Mouse (Mus musculus): ENCODE results near the gene Atp6v0d1. TPM values are rescaled to one million over a fixed set of nuclear protein-coding genes. Genes with fewer than 3 reads are reported as not detected.

Gene Atp6v0d1
- total and polyA plus RNA-seq, 3 experiments: 51.1 to 83.8 TPM; not detected in 1

- H3K36me3 ChIP-seq (ENCODE audit: control insufficient read depth in 1 of 2, insufficient read depth in 2 of 2, low read length in 2 of 2): peaks cover 0 to 8% of the 10 kb centered on the region in 2 experiments; a peak in 2 of 4 replicates
- no peak for TF ChIP-seq MYB (IDR thresholded peaks at IDR 0.05; ENCODE audit: low read depth, low read length)
- no peak for TF ChIP-seq BHLHE40 (IDR thresholded peaks at IDR 0.05; ENCODE audit: borderline replicate concordance, low read depth, low read length)
- TF ChIP-seq MXI1 (IDR thresholded peaks at IDR 0.05; ENCODE audit: low read depth, low read length): no peak
- no peak for TF ChIP-seq USF2 (IDR thresholded peaks at IDR 0.05; ENCODE audit: borderline replicate concordance in 1 of 2, insufficient read depth in 1 of 2, low read depth in 1 of 2, low read length in 2 of 2)
- TF ChIP-seq ZNF384 (IDR thresholded peaks at IDR 0.05; ENCODE audit: low read depth, low read length): no peak
- TF ChIP-seq ZC3H11A (IDR thresholded peaks at IDR 0.05; ENCODE audit: low read depth, low read length): no peak
- no peak for TF ChIP-seq GABPA (IDR thresholded peaks at IDR 0.05; ENCODE audit: low read depth, low read length)
- TF ChIP-seq E2F4 (IDR thresholded peaks at IDR 0.05; ENCODE audit: borderline replicate concordance, low read depth, low read length): no peak
- no peak for TF ChIP-seq ELF1 (IDR thresholded peaks at IDR 0.05; ENCODE audit: low read depth, low read length)
- no peak for TF ChIP-seq GATA1 (IDR thresholded peaks at IDR 0.05; ENCODE audit: low read depth, low read length)
- no peak for TF ChIP-seq CHD1 (IDR thresholded peaks at IDR 0.05; ENCODE audit: low read depth, low read length)
- no peak for TF ChIP-seq MAZ (IDR thresholded peaks at IDR 0.05; ENCODE audit: low read depth, low read length)
- TF ChIP-seq TCF12 (IDR thresholded peaks at IDR 0.05; ENCODE audit: low read depth, low read length): no peak
- TF ChIP-seq MEF2A (IDR thresholded peaks at IDR 0.05; ENCODE audit: extremely low read depth, insufficient replicate concordance, low read depth, low read length, poor library complexity, severe bottlenecking): no peak
- no peak for TF ChIP-seq USF1 (IDR thresholded peaks at IDR 0.05; ENCODE audit: low read depth, low read length)
- no peak for TF ChIP-seq ETS1 (IDR thresholded peaks at IDR 0.05; ENCODE audit: low read depth, low read length)
- TF ChIP-seq UBTF (IDR thresholded peaks at IDR 0.05; ENCODE audit: borderline replicate concordance, insufficient read depth, low read depth, low read length): no peak
- no peak for TF ChIP-seq EP300 (IDR thresholded peaks at IDR 0.05; ENCODE audit: low read depth in 1 of 2, low read length in 2 of 2)
- TF ChIP-seq NRF1 (IDR thresholded peaks at IDR 0.05; ENCODE audit: insufficient read depth, low read depth, low read length, poor library complexity, severe bottlenecking): no peak
- H3K27ac ChIP-seq (ENCODE audit: control insufficient read depth, low read depth, low read length): no peak overlapping the region
- DNase-seq (ENCODE audit: low read depth, low spot score): no peak
- H3K27me3 ChIP-seq (ENCODE audit: control insufficient read depth in 1 of 2, insufficient read depth in 2 of 2, low read length in 2 of 2): no peaks in the 10 kb centered on the region
- no peaks in the 10 kb centered on the region for H3K9me3 ChIP-seq (replicated peaks; ENCODE audit: insufficient read depth, low read length)
- H3K4me1 ChIP-seq (ENCODE audit: control insufficient read depth in 1 of 2, insufficient read depth in 2 of 2, low read length in 2 of 2): peaks cover 3 to 18% of the 10 kb centered on the region in 2 experiments; a peak in 3 of 4 replicates
- no peaks in the 10 kb centered on the region for H3K79me2 ChIP-seq (ENCODE audit: control insufficient read depth, insufficient read depth, low read length, poor library complexity)
- no peak overlapping the region for H3K9ac ChIP-seq (ENCODE audit: control insufficient read depth, low read depth, low read length, poor library complexity, severe bottlenecking)
- H3K4me3 ChIP-seq (ENCODE audit: control insufficient read depth in 1 of 2, insufficient read depth in 1 of 2, low read depth in 2 of 2, low read length in 2 of 2): no peak overlapping the region
Measured at GRCm38 (mm10) chr8:105592431-105592830, 26.6 kb upstream of the Atp6v0d1 start.

GRCm38 (mm10) chr8:105579719-105580118, 13.9 kb upstream of the Atp6v0d1 start:
- Histone ChIP-seq H3K9ac (ENCODE audit: control insufficient read depth, low read depth, low read length, poor library complexity, severe bottlenecking) (no peak overlapping the region), H3K79me2 (ENCODE audit: control insufficient read depth, insufficient read depth, low read length, poor library complexity) (no peaks in the 10 kb centered on the region), H3K36me3 (ENCODE audit: control insufficient read depth in 1 of 2, insufficient read depth in 2 of 2, low read length in 2 of 2) (peaks cover 0 to 3% of the 10 kb centered on the region in 2 experiments; a peak in 1 of 4 replicates), H3K4me3 (ENCODE audit: control insufficient read depth in 1 of 2, insufficient read depth in 1 of 2, low read depth in 2 of 2, low read length in 2 of 2) (no peak overlapping the region), H3K27me3 (ENCODE audit: control insufficient read depth in 1 of 2, insufficient read depth in 2 of 2, low read length in 2 of 2) (no peaks in the 10 kb centered on the region), H3K27ac (ENCODE audit: control insufficient read depth, low read depth, low read length) (no peak overlapping the region), H3K9me3 (replicated peaks; ENCODE audit: insufficient read depth, low read length) (no peaks in the 10 kb centered on the region), H3K4me1 (ENCODE audit: control insufficient read depth in 1 of 2, insufficient read depth in 2 of 2, low read length in 2 of 2) (0 out of 4 replicates have a peak, but pooled peaks cover 0 to 3% of the 10 kb centered on the region in 2 experiments)
- TF ChIP-seq TCF12 (IDR thresholded peaks at IDR 0.05; ENCODE audit: low read depth, low read length): no peak
- TF ChIP-seq CHD1 (IDR thresholded peaks at IDR 0.05; ENCODE audit: low read depth, low read length): no peak
- peak; percentile 79 for TF ChIP-seq MAFK (IDR thresholded peaks at IDR 0.05; ENCODE audit: borderline replicate concordance, low read depth, low read length)
- no peak for TF ChIP-seq HCFC1 (IDR thresholded peaks at IDR 0.05; ENCODE audit: low read depth, low read length)
- no peak for TF ChIP-seq SIN3A (IDR thresholded peaks at IDR 0.05; ENCODE audit: low read length)
- TF ChIP-seq ETS1 (IDR thresholded peaks at IDR 0.05; ENCODE audit: low read depth, low read length): peak; percentile 30; the same call in 1 of the 2 replicates
- TF ChIP-seq POLR2AphosphoS5 (IDR thresholded peaks at IDR 0.05; ENCODE audit: borderline replicate concordance, low read depth, low read length): no peak
- TF ChIP-seq MAX (IDR thresholded peaks at IDR 0.05; ENCODE audit: low read length): no peak
- DNase-seq (ENCODE audit: low read depth, low spot score): no peak

All from MEL (cell line).